Mouse (Mus musculus) heart, embryonic 15.5 days (tissue): Measurements from ENCODE around the gene Stk11ip. TPM values are rescaled to one million over a fixed set of nuclear protein-coding genes. Genes with fewer than 3 reads are reported as not detected.

Experiments
- ATAC-seq: fragments of 200-750 bp; cut with Nextera tagmentation; replicated peaks from 2 replicates; pipeline ENCODE4 v1.8.0; 2017; ENCODE audit warnings: low read depth, moderate TSS enrichment; ENCODE audit not compliant: insufficient number of reproducible peaks, insufficient read depth, low FRiP score
- H3K27ac ChIP-seq: fragments of 300-500 bp; sonication (generic); 2 replicates; pipeline ENCODE4 v1.5.1; 2015; ENCODE audit warnings: mild to moderate bottlenecking, inconsistent platforms
- H3K27me3 ChIP-seq: fragments of 300-500 bp; sonication (generic); 2 replicates; pipeline ENCODE4 v1.6.1; 2015; ENCODE audit warnings: inconsistent platforms
- H3K36me3 ChIP-seq: fragments of 300-500 bp; sonication (generic); 2 replicates; pipeline ENCODE4 v1.6.1; 2015; ENCODE audit warnings: mild to moderate bottlenecking, inconsistent platforms
- H3K4me1 ChIP-seq: fragments of 300-500 bp; sonication (generic); replicated peaks from 2 replicates; pipeline ENCODE4 v1.6.1; 2015; ENCODE audit warnings: inconsistent platforms
- H3K4me2 ChIP-seq: fragments of 300-500 bp; sonication (generic); 2 replicates; pipeline ENCODE4 v1.6.1; 2015; ENCODE audit warnings: inconsistent platforms, mild to moderate bottlenecking, moderate library complexity
- H3K4me3 ChIP-seq: fragments of 300-500 bp; sonication (generic); 2 replicates; pipeline ENCODE4 v1.5.1; 2015; ENCODE audit warnings: mild to moderate bottlenecking, inconsistent platforms
- H3K9ac ChIP-seq: fragments of 300-500 bp; sonication (generic); 2 replicates; pipeline ENCODE4 v1.6.1; 2015; ENCODE audit warnings: mild to moderate bottlenecking, inconsistent platforms
- H3K9me3 ChIP-seq: fragments of 300-500 bp; sonication (generic); replicated peaks from 2 replicates; pipeline ENCODE4 v1.6.1; 2016; ENCODE audit warnings: inconsistent platforms
- WGBS: fragments of 180-500 bp; shearing (Covaris S2); methylation state at CpG from one replicate; pipeline ENCODE4 v1.1.7; 2015; ENCODE audit warnings: mixed read lengths; 5-methylcytosine and 5-hydroxymethylcytosine counted together
- polyA plus RNA-seq: library from polyadenylated mRNA; unstranded; fragments of >200 nt; fragmentation: Nextera tagmentation; extraction: Ambion mirVana; gene quantifications from 2 replicates; pipeline ENCODE4 v1.2.1, GENCODE M21; 2015

Gene Stk11ip
- polyA plus RNA-seq, 1 experiment from 2014 or later = 10.4 TPM

DNA sequence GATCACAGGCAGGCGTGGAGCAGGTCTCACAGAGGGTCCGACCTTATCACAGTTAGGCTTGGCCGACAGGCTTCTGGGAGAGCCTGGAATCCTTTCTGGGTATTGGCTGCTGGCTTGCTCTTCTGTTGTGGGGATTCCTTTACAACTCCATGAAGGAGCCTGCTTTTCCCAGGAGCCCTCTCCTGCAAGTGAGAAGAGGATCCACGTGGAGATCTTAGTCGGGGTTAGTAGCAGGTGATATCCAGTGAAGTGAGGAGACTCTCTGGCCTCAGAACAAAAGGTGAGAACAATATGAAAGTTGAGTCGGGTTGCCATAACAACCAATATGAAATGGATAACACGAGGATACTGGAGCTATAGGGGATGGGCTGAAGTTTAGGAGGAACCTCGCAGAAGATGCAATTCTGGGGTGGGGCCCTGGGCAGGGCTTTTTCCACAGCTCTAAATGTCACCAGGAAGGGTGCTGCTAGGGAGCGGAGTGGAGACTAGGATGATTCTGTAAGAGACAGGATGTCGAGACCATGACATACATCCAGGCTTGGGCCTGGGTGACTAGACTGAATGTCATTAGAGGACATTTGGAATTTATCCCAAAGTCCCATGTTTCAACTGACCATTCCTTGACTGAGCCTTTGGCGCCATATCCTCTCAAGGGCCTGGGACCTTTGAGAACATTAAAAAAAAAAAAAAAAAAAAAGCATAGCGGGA is 39.0 kb downstream of the Stk11ip start:
- H3K9ac ChIP-seq = 0 out of 2 replicates have a peak overlapping the region, but pooled peaks have one; percentile 26
- H3K9me3 ChIP-seq = no peaks in the 10 kb centered on the region
- no peak overlapping the region for H3K27ac ChIP-seq
- ATAC-seq = no peak
- no peak overlapping the region for H3K4me3 ChIP-seq
- H3K4me1 ChIP-seq = peaks cover 47% of the 10 kb centered on the region
- H3K27me3 ChIP-seq = no peaks in the 10 kb centered on the region
- no peak overlapping the region for H3K4me2 ChIP-seq
- WGBS = 72% methylated on average over 12 of the region's 12 CpGs
- H3K36me3 ChIP-seq = peaks cover 22% of the 10 kb centered on the region; the same call in 1 of the 2 replicates

DNA sequence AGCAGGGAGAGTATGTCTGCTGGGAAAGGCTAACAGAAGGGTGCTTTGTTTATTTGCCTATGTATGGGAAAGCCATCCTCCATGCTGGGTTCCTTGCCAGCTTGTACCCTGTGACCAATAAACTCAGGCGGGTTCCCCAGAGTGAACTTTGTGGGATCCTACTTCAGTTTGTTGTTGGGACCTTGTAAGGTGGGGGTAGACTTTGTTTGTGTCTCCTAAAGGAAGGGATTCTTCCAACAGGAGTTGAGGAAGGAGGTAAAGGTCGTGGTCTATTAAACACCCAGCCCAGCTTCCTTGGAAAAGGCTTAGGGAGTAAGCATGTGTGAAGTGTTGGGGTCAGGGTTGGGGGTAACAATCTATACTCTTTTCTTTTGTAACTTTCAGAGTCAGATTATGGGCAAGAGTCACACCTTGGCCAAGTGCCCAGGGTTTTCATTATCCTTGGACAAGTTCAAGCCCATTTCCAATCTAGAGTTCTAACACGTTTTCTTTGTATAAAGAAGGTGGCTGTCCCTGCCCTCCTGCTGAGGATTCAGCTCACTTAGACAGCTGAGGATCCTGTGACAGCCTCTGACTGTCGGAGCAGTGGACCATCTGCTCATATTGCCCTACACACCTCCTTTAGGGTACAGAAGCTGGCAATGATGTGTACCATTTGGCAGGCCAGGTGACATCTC is 40.0 kb downstream of the Stk11ip start:
- ATAC-seq = no peak
- Histone ChIP-seq H3K27ac (peak overlapping the region; percentile 70), H3K27me3 (no peaks in the 10 kb centered on the region), H3K4me2 (no peak overlapping the region), H3K9me3 (no peaks in the 10 kb centered on the region), H3K4me1 (peaks cover 54% of the 10 kb centered on the region), H3K36me3 (peaks cover 16% of the 10 kb centered on the region; the same call in 1 of the 2 replicates), H3K4me3 (no peak overlapping the region), H3K9ac (no peak overlapping the region)
- WGBS = 37% methylated on average over 4 of the region's 4 CpGs

DNA sequence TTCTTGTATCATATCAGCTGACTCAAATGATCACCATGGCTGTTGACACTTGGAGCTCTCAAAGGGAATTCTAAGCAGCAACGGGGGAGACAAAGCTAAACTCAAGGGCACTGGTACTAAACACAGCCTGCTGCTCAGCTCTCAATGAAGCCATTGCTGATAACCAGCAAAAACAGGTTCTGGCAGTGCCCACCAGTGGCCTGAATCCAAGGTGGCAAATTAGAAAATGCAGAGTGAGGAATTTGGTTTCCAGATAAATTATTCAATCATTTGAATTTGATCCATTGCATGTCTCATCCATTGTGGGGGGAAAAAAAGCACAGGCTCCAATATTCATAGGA is 40.5 kb downstream of the Stk11ip start:
- no peak for ATAC-seq
- peak overlapping the region; percentile 70 for H3K27ac ChIP-seq
- H3K36me3 ChIP-seq = peaks cover 11% of the 10 kb centered on the region; the same call in 1 of the 2 replicates
- no peak overlapping the region for H3K4me2 ChIP-seq
- H3K9ac ChIP-seq = no peak overlapping the region
- no peak overlapping the region for H3K4me3 ChIP-seq
- H3K27me3 ChIP-seq = no peaks in the 10 kb centered on the region
- H3K9me3 ChIP-seq = no peaks in the 10 kb centered on the region
- peaks cover 53% of the 10 kb centered on the region for H3K4me1 ChIP-seq
- 21% methylated on average over 1 of the region's 1 CpGs for WGBS

DNA sequence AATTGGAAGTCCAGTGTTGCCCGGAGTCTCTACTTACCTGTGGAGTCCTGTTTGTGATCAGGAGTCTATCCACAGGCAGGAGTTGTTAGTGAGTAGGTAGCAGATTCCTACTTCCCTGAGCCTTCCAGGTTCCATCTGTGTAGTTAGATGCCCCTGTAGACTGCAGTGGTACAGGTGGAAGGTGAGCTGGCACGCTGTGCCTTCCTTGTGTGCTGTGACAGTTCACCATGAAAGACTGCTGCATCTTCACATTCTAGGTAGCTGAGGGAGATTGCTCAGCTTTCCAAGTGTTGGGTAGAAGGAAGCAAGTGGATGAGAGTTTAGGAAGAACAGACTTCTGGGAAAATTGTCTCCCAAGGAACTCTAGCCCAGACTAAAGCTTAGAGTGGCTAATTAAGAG is 42.8 kb downstream of the Stk11ip start:
- Histone ChIP-seq H3K4me3 (no peak overlapping the region), H3K4me1 (peaks cover 45% of the 10 kb centered on the region), H3K36me3 (no peaks in the 10 kb centered on the region), H3K27me3 (no peaks in the 10 kb centered on the region), H3K9ac (no peak overlapping the region), H3K9me3 (no peaks in the 10 kb centered on the region), H3K27ac (no peak overlapping the region), H3K4me2 (no peak overlapping the region)
- ATAC-seq = no peak
- 84% methylated on average over 2 of the region's 2 CpGs for WGBS

DNA sequence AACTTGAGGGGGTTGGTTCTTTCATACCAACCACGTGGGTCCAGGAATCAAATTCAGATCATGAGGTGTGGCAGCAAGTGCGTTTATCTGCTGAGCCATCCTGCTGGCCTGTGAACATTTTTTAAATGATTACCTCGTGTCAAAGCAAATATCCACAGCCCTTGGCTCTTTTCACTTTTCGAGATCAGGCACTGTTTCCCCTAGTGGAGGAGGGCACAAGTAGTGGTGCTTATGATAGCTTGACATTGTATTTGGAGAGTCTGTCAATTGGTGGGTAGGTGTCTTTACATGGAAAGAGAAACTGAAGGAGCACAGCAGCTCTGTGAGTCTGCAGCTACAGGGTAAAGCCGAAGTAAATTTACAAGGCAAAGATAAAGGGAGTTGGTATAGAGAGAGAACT is 43.6 kb downstream of the Stk11ip start:
- Histone ChIP-seq H3K4me3 (no peak overlapping the region), H3K4me1 (peaks cover 41% of the 10 kb centered on the region), H3K36me3 (no peaks in the 10 kb centered on the region), H3K9me3 (no peaks in the 10 kb centered on the region), H3K9ac (no peak overlapping the region), H3K27ac (peak overlapping the region; percentile 42; the same call in 1 of the 2 replicates), H3K27me3 (no peaks in the 10 kb centered on the region), H3K4me2 (no peak overlapping the region)
- no peak for ATAC-seq
- WGBS = 38% methylated on average over 5 of the region's 5 CpGs

DNA sequence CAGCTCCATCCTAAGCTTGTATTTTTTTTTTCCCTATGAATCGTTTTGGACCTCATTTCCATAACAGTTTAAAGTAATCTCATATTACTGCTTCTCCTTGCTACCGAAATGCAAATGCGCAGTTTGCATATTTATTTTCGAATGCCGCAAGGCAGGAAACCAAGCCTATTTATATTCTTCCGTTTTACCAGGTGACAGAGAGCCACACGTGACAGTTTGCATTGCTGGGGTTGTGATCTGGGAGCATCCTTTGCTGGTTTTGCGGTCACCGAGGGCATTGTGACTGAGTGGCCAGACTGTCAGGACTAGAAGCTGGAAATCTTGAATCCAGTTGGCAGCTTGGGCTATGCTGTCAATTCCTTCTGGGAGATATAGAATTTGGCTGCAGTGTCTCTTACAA is 44.3 kb downstream of the Stk11ip start:
- Histone ChIP-seq H3K4me3 (no peak overlapping the region), H3K27me3 (no peaks in the 10 kb centered on the region), H3K9ac (no peak overlapping the region), H3K9me3 (no peaks in the 10 kb centered on the region), H3K36me3 (no peaks in the 10 kb centered on the region), H3K27ac (peak overlapping the region; percentile 64), H3K4me2 (no peak overlapping the region), H3K4me1 (peaks cover 41% of the 10 kb centered on the region)
- ATAC-seq = no peak
- WGBS = 40% methylated on average over 9 of the region's 9 CpGs

DNA sequence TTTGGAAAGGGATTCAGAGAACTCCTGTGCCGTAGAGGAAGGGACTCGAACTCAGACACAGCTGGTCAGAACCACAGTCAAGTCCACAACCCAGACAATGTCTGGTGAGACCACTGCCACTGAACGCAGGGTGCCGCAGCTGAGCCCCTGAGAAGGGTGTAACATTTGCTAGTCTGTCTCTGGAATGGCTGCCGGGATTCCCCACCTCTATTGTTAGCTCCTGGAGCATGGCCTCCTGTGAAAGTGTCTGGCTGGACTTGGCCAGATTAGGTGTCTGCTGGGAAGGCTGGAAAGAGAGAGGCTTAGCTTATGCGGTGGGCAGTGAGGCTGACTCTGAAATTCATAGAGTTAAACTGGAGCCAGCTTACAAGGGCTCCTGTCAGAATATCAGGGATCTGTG is 49.1 kb downstream of the Stk11ip start:
- H3K27ac ChIP-seq = peak overlapping the region; percentile 82
- no peak overlapping the region for H3K9ac ChIP-seq
- H3K4me2 ChIP-seq = no peak overlapping the region
- no peaks in the 10 kb centered on the region for H3K9me3 ChIP-seq
- H3K4me3 ChIP-seq = no peak overlapping the region
- peaks cover 30% of the 10 kb centered on the region for H3K4me1 ChIP-seq
- no peaks in the 10 kb centered on the region for H3K27me3 ChIP-seq
- no peak; the same call in 1 of the 2 replicates for ATAC-seq
- H3K36me3 ChIP-seq = no peaks in the 10 kb centered on the region
- WGBS = 42% methylated on average over 6 of the region's 6 CpGs

DNA sequence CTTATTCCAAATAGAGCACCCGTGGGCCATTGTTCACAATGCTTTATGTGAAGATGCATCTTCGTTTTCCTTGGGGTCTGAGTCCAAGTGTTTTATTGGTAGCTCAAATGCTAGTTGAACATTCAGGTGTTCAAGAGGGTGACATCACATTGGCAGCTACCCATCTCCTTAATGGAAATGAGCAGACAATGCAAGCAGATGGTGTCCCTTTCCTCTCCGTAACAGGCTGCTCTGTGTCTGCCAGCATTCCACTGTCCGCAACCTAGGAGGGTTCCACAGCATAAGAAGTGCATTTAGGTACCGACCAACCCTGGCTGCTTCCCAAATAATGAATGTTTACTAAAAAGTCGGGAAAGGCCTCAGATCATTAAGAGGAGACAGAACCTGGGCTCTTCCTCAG is 51.4 kb downstream of the Stk11ip start:
- H3K4me2 ChIP-seq = no peak overlapping the region
- WGBS = 81% methylated on average over 6 of the region's 6 CpGs
- H3K9me3 ChIP-seq = no peaks in the 10 kb centered on the region
- peaks cover 21% of the 10 kb centered on the region for H3K4me1 ChIP-seq
- no peak overlapping the region for H3K9ac ChIP-seq
- no peak overlapping the region for H3K4me3 ChIP-seq
- H3K27ac ChIP-seq = no peak overlapping the region
- H3K27me3 ChIP-seq = no peaks in the 10 kb centered on the region
- H3K36me3 ChIP-seq = no peaks in the 10 kb centered on the region
- no peak for ATAC-seq

DNA sequence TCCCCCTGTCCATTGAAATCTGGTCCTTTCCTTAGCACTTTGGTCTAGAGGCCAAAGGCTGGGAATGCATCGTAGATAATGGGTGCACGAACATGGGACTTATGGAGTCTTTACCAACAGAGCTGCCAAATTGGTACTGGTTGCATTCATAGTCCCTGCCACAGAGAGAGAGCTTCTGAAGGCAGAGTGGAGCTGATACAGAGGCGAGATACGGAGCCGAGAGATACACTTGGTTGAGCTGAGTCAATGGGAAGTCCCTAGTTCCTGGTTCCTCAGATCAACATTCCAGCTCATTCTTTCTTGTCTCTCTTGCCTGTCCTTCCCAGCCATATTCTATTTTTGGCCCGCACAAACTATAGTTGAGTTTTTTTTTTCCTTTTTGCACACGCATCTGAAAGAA is 52.4 kb downstream of the Stk11ip start:
- no peak for ATAC-seq
- Histone ChIP-seq H3K4me3 (no peak overlapping the region), H3K36me3 (no peaks in the 10 kb centered on the region), H3K4me2 (no peak overlapping the region), H3K9ac (no peak overlapping the region), H3K4me1 (peaks cover 21% of the 10 kb centered on the region), H3K9me3 (no peaks in the 10 kb centered on the region), H3K27ac (no peak overlapping the region), H3K27me3 (no peaks in the 10 kb centered on the region)
- 47% methylated on average over 7 of the region's 7 CpGs for WGBS

DNA sequence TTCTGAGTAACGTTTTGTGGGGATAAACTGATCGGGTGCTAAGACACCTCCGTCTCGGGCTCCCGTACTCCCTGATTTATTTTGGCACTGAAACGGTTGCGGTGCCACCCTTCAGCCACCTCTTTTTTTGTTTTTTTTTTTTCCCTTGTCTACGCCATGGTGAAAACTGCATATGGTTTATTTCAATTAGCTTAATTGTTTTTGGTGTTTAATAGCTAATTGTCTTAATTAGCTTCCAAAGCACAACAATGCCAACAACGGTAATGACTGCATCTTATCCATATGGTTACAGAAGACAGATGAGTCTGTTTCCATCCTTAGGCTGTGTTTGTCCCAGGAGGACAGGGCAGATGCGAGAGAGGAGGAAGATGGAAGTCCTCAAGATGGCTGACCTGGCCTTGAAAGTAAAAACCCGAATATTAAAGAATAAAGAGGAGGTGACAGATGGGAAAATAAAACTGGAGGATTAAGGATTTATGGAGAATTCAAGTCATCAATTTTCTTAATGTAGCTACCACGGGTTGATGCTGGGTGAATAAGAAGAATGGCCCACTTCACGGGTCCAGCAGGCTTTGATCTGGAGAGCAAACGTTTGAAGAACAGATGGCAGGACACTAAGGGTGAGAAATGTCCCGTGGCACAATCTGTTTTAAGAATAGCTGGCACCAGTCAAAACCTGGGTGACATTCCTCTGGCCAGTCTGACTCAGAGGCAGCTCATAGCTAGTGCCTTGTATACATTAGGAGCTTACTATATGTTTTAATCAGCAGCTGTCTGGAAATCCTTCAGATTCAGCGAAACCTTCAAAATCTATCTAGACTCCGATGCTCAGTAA is 53.4 kb downstream of the Stk11ip start:
- WGBS = 73% methylated on average over 17 of the region's 17 CpGs
- no peak for ATAC-seq

DNA sequence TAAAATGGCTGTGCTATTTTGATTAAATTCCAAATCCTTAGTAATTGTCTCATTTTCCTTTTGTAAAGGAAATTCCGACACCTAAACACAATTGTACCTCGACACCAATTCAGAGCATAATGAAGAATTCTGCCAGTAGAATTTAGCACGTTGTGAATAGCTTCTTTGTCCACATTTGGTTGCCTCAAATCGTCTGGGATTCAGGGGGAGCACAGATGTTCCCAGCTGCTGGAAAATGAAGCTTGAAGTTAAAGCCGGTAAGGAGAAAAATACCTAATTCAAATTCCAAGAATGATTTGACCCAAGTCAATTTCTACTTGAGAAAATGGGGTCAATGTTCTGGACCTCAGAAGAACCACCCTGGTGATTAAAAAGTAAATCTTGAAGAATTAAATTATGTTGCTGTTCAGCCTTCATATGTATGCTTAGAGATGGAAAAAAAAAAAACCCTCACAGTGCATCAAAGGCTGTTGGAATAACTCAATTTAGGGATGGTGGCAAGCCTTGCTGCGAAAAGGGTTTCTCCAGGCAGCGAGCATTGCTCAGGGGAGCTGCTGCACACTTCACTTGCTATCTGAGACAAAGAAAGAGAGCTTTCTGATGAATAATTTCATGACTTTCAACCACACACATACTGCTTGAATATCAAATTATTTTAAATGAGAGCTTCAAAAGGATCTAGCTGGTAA is 60.8 kb downstream of the Stk11ip start:
- no peak overlapping the region for H3K27ac ChIP-seq
- H3K4me3 ChIP-seq = no peak overlapping the region
- H3K4me2 ChIP-seq = no peak overlapping the region
- H3K9me3 ChIP-seq = no peaks in the 10 kb centered on the region
- no peaks in the 10 kb centered on the region for H3K27me3 ChIP-seq
- H3K36me3 ChIP-seq = no peaks in the 10 kb centered on the region
- 59% methylated on average over 7 of the region's 7 CpGs for WGBS
- no peak for ATAC-seq
- H3K4me1 ChIP-seq = no peaks in the 10 kb centered on the region
- no peak overlapping the region for H3K9ac ChIP-seq

More for the DNA sequence above, 53.4 kb downstream of the Stk11ip start:
- Histone ChIP-seq H3K9ac (no peak overlapping the region), H3K27ac (no peak overlapping the region), H3K9me3 (no peaks in the 10 kb centered on the region), H3K4me2 (no peak overlapping the region), H3K36me3 (no peaks in the 10 kb centered on the region), H3K4me3 (no peak overlapping the region), H3K27me3 (no peaks in the 10 kb centered on the region), H3K4me1 (peaks cover 21% of the 10 kb centered on the region)
